In genomic region chr2:126932261-126932896, GRCm38 (mm10) we compare ENCODE assay signal across 8 mouse cellular contexts. TPM values are rescaled to one million over a fixed set of nuclear protein-coding genes. Genes with fewer than 3 reads are reported as not detected.
DNase-seq lines count a peak whose midpoint lies in the region; ATAC-seq lines count a peak whose summit lies in the region.

No protein-coding gene starts in this region.

- H3K4me2 ChIP-seq in heart, embryonic 16.5 days (ENCODE audit: low read depth, low read length) = peak overlapping the region; percentile 79
- H3K4me2 ChIP-seq in intestine, embryonic 16.5 days (ENCODE audit: low read depth, low read length) = peak overlapping the region; percentile 54

- peak overlapping the region; percentile 99 for H3K27ac ChIP-seq in heart, embryonic 16.5 days (ENCODE audit: low read length)
- H3K27ac ChIP-seq in intestine, embryonic 16.5 days (ENCODE audit: low read length) = peak overlapping the region; percentile 99

- H3K9me3 ChIP-seq in heart, embryonic 16.5 days (replicated peaks; ENCODE audit: control insufficient read depth, low read length) = no peaks in the 10 kb centered on the region
- no peaks in the 10 kb centered on the region for H3K9me3 ChIP-seq in intestine, embryonic 16.5 days (ENCODE audit: control insufficient read depth, low read length)

- no peaks in the 10 kb centered on the region for H3K27me3 ChIP-seq in heart, embryonic 16.5 days (ENCODE audit: control insufficient read depth, insufficient read depth, low read length)
- no peaks in the 10 kb centered on the region for H3K27me3 ChIP-seq in intestine, embryonic 16.5 days (replicated peaks; ENCODE audit: control insufficient read depth, insufficient read depth, low read length)

- H3K9ac ChIP-seq in heart, embryonic 16.5 days (ENCODE audit: low read length) = peak overlapping the region; percentile 94
- H3K9ac ChIP-seq in intestine, embryonic 16.5 days (ENCODE audit: low read depth, low read length) = peak overlapping the region; percentile 90

- WGBS in heart, embryonic 16.5 days = 3% methylated on average over 14 of the region's 15 CpGs
- WGBS in intestine, embryonic 16.5 days = 1% methylated on average over 15 of the region's 15 CpGs

- H3K4me1 ChIP-seq in heart, embryonic 16.5 days (ENCODE audit: control insufficient read depth, insufficient read depth, low read length) = peaks cover 10% of the 10 kb centered on the region; the same call in 1 of the 2 replicates
- H3K4me1 ChIP-seq in intestine, embryonic 16.5 days (ENCODE audit: control insufficient read depth, insufficient read depth, low read length) = peaks cover 5% of the 10 kb centered on the region

- no peak for DNase-seq in heart, postnatal 4 days
- DNase-seq in B cell, adult 2 months = peak; percentile 26 to 30
- DNase-seq in c-Kit-positive CD71-positive TER-119-positive erythroid progenitor cells, embryonic 14.5 days (ENCODE audit: low spot score) = peak; percentile 25
- DNase-seq in naive thymus-derived CD4-positive, alpha-beta T cell, adult 2 months (ENCODE audit: low read depth) = peak; percentile 40
- DNase-seq in urinary bladder, postnatal 36 days (ENCODE audit: low spot score in 2 of 2) = no peak

- H3K4me3 ChIP-seq in heart, embryonic 16.5 days (ENCODE audit: low read length) = peak overlapping the region; percentile 68
- H3K4me3 ChIP-seq in intestine, embryonic 16.5 days (ENCODE audit: low read length) = peak overlapping the region; percentile 76

- peaks cover under 1% of the 10 kb centered on the region; the same call in 1 of the 2 replicates for H3K36me3 ChIP-seq in heart, embryonic 16.5 days (ENCODE audit: control insufficient read depth, insufficient read depth)
- no peaks in the 10 kb centered on the region for H3K36me3 ChIP-seq in intestine, embryonic 16.5 days (ENCODE audit: control insufficient read depth, insufficient read depth, low read length)

- peak; percentile 8; the same call in 1 of the 2 replicates for ATAC-seq in heart, embryonic 16.5 days (replicated peaks; ENCODE audit: extremely low read depth, insufficient read depth, low FRiP score)
- peak; percentile 79 for ATAC-seq in intestine, embryonic 16.5 days
- no peak for ATAC-seq in megakaryocyte-erythroid progenitor cell, adult 5-6 weeks (replicated peaks; ENCODE audit: low FRiP score, low TSS enrichment, poor library complexity, severe bottlenecking)

RNA-seq across cellular contexts. Expression of gene Sppl2a, which starts 0.7 kb away (rescaled TPM):
- polyA plus RNA-seq in heart, embryonic 16.5 days (2015; fragmentation: Nextera tagmentation; extraction: Ambion mirVana) = 41.5 and 43.6 TPM in 2 replicates
- 10 to 100 TPM; 43.5 to 49.9 TPM for total RNA-seq in heart, postnatal 4 days (2021)
- 57.8 and 64.3 TPM in 2 replicates for polyA plus RNA-seq in intestine, embryonic 16.5 days (2015; fragmentation: Nextera tagmentation; extraction: Ambion mirVana)
- 40.2 and 44.1 TPM in 2 replicates for total RNA-seq in megakaryocyte-erythroid progenitor cell, adult 5-6 weeks (2014; fragmentation: Nextera tagmentation)
- 36.9 and 41.0 TPM in 2 replicates for total RNA-seq in megakaryocyte-erythroid progenitor cell, adult 5-6 weeks (2017)

RNA-seq across cellular contexts. Expression of gene Trpm7, which starts 56.3 kb away (rescaled TPM):
- 42.0 and 45.2 TPM in 2 replicates for polyA plus RNA-seq in heart, embryonic 16.5 days (2015; fragmentation: Nextera tagmentation; extraction: Ambion mirVana)
- 10 to 100 TPM; 56.5 to 62.5 TPM for total RNA-seq in heart, postnatal 4 days (2021)
- 33.0 and 37.8 TPM in 2 replicates for polyA plus RNA-seq in intestine, embryonic 16.5 days (2015; fragmentation: Nextera tagmentation; extraction: Ambion mirVana)
- total RNA-seq in megakaryocyte-erythroid progenitor cell, adult 5-6 weeks (2014; fragmentation: Nextera tagmentation) = 72.4 and 74.8 TPM in 2 replicates
- 69.3 and 121 TPM in 2 replicates for total RNA-seq in megakaryocyte-erythroid progenitor cell, adult 5-6 weeks (2017)

Comparison
In these comparisons a context has a peak if more than half of its experiments do, and no peak if none do; other contexts are left out.
1. DNase-seq: peak in B cell, adult 2 months (2 of 2), c-Kit-positive CD71-positive TER-119-positive erythroid progenitor cells, embryonic 14.5 days (single experiment) and naive thymus-derived CD4-positive, alpha-beta T cell, adult 2 months (single experiment); none in heart, postnatal 4 days (single experiment) and urinary bladder, postnatal 36 days (0 of 2).